Mouse (Mus musculus): ENCODE measurements around the gene Gm4737.
"Not testable (repeated sequence)": the region's sequence is repeated elsewhere in the genome, so short reads cannot be mapped to it uniquely, and the experiment has no call there.

The Gm4737 gene

DNA sequence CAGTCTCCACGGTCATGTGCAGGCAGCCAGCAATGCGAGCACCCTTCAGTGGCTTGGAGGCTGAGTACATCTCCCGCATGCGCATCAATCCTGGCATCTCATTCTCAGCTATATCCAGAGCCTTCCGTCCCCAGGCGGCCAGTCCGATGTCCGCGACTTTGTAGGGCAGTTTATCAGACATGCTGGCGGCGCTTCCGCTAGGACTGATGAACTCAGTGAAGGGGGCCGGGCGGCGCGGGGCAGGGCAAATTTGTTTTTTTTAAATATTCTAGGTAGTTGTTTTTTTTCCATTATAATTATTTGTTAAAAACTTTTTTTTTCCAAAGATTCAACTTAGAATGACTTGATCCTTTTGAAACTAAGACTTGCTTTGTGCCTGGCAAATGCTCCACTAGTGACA, at the start of gene Gm4737:
Gene Gm4737 (minus strand): TSS at position 246 of the 400 bp plus-strand sequence.
- not testable (repeated sequence) for TF ChIP-seq GATA4 (IDR thresholded peaks at IDR 0.05; ENCODE audit: insufficient replicate concordance, low read length)

DNA sequence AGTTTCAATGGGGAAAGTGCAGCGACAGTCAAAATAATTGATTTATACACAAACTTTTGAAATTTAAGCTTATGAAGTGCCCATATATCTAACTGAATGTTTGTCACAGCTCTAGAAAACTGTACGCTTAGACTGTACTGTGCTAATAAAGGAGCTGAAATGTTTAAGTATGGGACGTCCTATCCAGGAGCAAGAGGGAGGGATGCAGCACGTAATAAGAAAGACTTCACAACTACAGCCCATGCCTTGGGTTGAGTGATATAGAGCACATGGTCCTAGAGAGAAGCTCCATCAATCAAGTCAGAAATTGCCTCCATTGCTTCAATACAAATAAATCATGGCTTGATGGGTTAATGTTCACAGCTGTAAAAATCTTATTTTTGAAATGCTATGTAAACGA, 40.9 kb upstream of the Gm4737 start:
- no peak for TF ChIP-seq GATA4 (IDR thresholded peaks at IDR 0.05; ENCODE audit: insufficient replicate concordance, low read length)

DNA sequence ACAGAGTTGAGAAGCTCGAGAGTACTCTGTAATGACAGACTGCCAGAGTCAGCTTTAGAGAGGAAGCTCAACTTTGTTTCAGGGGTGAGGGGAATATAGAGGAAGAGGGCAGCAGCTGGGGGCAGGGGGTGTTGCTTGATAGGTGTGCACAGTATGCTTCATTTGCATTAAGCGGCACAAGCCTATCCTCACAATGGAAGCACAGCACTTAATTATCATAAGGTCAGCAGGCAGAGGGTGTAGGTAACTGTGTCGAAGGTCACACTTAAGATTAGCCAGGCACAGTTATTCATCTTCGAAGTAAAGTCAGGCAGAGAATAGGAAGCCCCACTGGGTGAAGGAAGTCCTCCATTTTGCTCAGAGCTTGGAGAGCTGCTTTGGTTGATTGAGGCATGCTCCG, 28.2 kb upstream of the Gm4737 start:
- TF ChIP-seq GATA4 (IDR thresholded peaks at IDR 0.05; ENCODE audit: insufficient replicate concordance, low read length): no peak

DNA sequence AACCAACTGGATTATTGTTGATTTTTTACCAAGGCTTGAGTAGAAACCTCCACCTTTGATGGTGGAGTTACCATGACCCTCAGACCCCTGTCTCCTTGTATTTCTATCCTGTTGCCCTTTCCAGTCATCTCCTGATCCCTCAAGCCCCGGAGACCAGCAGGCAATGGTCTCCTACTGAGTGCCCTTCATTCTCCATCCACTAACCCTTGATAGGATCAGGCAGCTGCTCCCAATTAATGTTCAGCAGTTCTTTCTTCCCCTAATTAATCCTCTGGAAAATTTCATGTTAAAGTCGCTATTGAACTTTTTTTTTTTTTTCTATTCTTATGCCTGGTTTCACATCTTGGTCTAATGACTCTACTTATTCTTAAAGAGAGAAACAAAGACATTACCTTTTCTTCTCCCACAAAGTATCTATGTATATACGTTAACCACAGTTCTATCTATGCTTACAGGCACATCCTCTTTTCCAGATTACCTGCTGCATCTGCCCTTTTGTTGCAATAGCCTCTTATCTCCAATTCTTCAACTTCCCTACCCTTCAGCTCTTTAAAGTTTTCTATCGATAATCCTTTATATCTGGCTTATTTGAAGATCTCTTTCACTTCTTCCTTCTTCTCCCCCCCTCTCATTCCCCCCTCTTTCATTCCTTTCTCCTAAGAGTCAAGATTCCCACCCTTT, 23.4 kb upstream of the Gm4737 start:
- TF ChIP-seq GATA4 (IDR thresholded peaks at IDR 0.05; ENCODE audit: insufficient replicate concordance, low read length): no peak

DNA sequence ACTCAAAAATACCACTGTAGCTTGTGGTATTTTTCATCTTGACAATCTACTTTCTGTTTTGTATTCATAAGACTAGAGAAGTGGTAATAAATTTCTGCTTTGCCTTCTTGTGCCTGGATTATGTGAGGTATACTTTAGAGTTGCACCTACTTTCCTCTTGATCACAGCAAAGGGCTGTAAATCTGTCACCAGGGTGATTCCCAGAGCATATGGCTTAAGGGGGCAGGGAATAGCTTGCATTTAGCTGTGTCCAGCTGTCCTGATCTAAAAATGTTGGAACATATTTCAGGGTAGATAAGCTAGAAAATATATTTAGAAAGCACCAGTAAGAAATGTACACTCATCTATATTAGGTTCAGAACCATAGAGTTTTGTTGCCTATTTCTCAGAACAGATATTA, 18.2 kb upstream of the Gm4737 start:
- no peak for TF ChIP-seq GATA4 (IDR thresholded peaks at IDR 0.05; ENCODE audit: insufficient replicate concordance, low read length)

DNA sequence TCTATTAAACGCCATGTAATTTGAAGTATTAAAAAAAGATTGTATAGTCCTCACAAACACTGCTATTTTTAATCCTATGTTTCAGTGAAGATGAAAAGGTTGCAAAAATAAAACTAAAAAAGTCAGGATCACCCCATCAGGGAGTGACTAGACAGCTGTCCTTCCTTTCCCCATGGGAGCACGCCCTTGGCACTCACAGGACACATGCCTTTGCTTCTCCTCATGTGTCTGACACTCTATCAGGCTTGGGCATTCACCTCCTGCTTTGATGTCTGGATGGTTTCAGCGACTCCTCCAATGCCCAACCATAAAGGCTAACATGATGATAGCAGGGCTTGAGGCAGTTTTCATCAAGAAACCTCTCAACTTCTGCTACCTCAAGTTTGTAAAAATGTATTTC, 12.1 kb upstream of the Gm4737 start:
- no peak for TF ChIP-seq GATA4 (IDR thresholded peaks at IDR 0.05; ENCODE audit: insufficient replicate concordance, low read length)

DNA sequence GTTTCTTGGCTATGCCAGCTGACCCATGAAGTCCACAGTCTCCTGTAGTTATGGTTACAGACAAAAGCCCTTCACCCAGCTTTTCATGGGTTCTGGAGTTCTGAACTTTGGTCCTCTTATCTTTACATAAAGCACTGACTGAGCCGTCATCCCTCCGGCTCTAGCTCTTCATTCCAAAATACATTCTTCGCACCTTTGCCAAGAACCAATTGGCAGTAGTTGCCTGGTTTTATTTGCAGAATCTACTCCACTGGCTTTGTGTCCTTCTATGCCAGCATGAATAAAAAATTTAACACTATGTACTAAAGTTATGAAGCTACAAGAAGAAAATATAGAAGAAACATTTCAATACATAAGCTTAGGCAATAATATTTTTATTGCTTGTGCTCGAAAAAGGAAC, 10.4 kb upstream of the Gm4737 start:
- TF ChIP-seq GATA4 (IDR thresholded peaks at IDR 0.05; ENCODE audit: insufficient replicate concordance, low read length): no peak

DNA sequence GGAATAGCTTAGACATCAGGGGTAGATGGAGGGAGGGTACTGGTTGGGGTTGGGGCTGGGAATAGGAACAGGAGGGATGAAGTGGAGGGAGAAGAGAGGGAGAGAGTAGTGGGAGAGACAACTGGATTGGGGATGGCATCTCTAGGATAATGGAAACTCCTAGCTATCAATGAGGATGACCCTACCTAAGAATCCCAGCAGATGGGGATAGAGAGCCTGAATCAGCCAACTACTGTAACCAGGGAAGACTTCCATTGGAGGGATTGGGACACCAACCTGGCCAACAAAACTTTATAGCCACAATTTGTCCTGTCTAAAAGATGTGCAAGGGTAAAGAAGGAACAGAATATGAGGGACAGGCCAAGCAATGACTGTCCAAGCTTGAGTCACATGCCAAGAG, 3.7 kb downstream of the Gm4737 start:
- TF ChIP-seq GATA4 (IDR thresholded peaks at IDR 0.05; ENCODE audit: insufficient replicate concordance, low read length): no peak

DNA sequence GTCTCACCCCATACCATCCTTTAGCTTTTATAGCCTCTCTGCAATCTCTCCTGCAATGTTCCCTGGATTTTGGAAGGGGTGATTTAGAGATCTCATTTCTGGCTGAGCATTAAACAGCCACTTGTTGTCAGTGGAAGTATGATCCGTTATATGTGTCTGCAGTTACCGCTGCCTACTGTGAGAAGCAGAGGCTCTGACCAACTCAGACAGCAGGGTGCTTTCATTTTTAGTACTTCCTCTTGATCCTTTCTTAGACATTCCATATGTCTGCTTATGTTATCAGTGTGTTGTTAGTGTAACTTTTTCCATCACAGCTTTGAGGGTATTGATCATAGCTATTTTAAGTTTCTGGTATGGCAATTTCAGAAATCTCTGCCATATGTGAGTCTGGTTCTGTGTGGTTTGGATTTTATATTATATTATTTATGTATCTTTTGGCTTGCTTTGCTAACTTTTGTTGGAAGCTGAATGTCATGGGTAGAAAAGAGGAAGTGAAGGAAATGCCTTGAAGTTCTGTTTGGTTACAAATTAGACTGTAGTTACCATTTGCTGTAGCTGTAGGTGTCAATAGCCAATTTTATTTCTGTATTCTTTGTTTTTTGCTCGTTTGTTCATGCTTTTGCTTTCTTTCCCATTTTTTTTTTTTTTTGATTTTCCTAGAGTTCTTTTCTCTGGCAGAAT, 6.1 kb downstream of the Gm4737 start:
- no peak for TF ChIP-seq GATA4 (IDR thresholded peaks at IDR 0.05; ENCODE audit: insufficient replicate concordance, low read length)

DNA sequence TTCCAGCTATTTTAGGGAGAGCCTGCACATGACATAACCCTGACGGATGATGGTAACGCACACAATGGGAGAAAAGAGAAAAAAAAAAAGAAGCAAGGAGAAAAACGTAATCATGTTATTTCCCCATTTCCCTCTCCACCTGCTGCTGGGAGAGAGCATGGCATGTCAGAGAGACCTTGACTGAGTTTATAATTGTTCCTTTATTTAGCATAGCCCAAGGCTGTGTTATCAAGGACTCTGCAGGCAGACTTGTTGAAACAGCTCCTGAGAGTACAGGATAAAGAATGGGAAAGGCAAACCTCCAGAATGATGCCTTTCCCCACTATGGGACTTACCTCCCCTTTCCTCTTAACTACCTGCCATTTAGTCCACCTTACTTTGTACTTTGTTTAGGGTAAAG, 7.9 kb downstream of the Gm4737 start:
- TF ChIP-seq GATA4 (IDR thresholded peaks at IDR 0.05; ENCODE audit: insufficient replicate concordance, low read length): no peak

DNA sequence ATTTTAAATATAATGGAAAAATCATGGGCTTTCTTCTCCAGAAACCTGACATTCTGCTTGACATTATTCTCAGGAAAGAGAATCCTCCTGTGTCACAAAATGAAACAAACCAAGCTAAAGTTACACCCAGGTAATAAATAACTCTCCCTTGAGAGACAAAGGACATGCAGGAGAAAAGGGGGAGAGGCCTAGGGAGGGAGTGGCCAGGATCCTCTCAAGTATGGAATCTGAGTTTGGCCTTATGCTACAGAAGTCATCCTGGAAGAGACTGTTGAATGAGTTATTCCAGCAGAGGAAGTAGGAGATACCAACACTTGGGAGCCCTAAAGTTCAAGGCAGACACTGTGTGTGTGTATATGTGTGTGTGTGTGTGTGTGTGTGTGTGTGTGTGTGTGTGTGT, 32.6 kb downstream of the Gm4737 start:
- no peak for TF ChIP-seq GATA4 (IDR thresholded peaks at IDR 0.05; ENCODE audit: insufficient replicate concordance, low read length)

DNA sequence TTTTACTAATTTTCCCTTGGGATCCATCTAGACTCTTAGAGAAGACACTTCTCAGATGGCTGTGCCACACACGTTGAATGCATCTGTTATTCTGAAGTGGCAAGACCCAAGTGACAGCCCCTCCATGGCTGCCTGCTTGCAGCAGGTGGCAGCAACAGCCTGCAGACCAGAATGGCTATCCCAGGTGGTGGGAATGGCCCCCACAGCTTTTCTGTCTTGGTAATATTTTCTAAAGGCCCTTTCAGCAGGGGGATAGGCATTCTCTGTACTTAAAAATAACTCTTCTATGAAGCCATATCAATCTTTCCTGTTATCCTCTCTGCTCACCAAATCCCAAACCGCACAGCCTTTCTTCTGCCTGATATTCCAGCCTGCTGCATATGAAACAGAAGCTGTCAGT, 33.5 kb downstream of the Gm4737 start:
- TF ChIP-seq GATA4 (IDR thresholded peaks at IDR 0.05; ENCODE audit: insufficient replicate concordance, low read length): no peak

DNA sequence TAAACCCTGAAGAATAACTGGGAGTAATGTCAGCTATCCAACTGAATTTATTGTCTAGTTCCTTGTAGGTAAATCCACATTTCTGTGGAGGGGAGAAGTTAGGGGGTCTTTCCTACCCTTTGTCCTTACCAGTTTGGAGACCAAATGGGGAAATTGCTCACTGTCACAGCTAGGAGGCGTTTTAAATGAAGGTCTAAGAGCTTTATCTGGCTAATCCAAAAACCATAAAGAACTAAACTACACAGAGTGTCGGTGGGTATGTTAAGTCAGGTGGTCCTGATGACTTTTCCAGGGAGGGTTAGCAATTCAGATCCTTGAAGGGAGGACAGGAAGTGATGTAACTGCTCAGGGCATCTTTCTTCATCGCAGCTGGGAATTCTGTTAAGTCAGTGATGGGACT, 34.3 kb downstream of the Gm4737 start:
- TF ChIP-seq GATA4 (IDR thresholded peaks at IDR 0.05; ENCODE audit: insufficient replicate concordance, low read length): no peak

DNA sequence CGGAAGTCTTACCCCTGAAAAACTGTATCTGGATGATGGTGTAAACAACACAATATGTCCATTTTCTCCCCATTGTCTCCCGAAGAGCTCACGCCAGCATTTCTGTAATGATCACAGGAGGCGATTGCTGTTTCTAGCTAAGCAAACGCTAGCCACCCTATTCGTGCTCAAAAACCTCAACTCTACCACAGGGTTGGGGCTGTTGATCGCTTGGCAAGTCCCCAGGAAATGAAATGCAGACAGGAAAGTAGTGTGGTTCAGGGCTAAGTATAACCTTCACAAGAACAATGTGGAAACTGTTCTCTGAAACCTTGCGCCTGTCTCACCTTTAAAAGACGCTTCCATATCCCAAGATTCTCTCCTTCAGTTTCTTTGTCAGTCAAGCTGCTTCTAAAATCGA, 34.9 kb downstream of the Gm4737 start, which contains the start of gene Cd96:
Gene Cd96 (minus strand): TSS at position 232 of the 400 bp plus-strand sequence.
- TF ChIP-seq GATA4 (IDR thresholded peaks at IDR 0.05; ENCODE audit: insufficient replicate concordance, low read length): no peak

DNA sequence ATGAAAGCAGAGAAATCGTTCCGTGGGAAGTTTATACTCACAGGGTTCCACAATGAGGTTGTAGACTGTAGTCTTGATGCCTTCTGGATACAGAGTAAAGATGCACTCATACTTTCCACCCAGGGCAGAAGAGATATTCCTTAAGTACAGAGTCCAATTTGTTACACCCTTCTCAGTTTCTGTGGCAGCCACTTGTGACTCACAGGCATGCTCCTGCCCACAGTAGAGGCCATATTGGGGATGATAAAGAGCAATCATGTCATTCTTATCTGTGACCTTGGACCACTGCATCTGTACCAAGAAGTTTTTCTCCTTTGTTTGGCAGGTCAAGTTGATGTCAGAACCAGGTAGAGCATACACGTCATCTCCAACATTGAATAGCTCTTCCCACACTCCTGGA, 37.2 kb downstream of the Gm4737 start:
- no peak for TF ChIP-seq GATA4 (IDR thresholded peaks at IDR 0.05; ENCODE audit: insufficient replicate concordance, low read length)

DNA sequence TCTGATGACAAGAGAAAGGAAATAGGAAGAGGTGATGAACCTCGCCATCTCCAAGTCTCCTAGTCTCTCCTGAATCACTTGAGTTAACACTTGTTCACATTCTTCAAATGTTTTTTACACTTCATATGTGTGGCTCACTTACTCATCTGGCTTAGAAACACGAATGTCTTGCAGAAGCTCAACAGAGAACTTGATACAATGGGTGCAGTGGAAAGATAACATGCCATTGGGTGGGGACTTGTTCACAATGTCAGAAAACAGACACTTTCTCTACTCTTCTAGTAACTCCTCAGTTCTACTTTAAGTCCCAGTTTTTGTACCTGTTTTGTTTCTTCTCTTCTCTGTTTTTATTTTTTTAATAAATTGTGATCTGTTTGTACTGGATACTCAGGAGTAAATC, 40.1 kb downstream of the Gm4737 start:
- no peak for TF ChIP-seq GATA4 (IDR thresholded peaks at IDR 0.05; ENCODE audit: insufficient replicate concordance, low read length)

DNA sequence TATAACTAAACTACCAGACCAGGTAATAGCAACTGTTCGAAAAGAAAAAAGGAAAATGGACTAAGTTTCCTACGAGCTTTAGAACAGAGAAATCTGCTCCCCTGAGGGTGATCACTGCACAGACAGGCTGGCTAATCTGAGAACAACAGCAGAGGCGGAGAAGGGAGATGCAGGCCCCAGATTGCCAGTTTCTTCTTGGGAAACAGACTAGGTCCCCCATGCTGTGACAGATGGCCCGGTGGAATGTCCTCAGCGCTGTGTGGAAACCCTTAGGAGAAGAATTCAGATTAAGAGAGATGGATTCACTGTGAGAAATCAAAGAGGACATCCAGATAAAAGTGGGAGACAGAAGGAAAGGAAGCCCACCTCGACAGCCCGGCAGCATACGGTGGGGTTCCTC, 45.3 kb downstream of the Gm4737 start:
- TF ChIP-seq GATA4 (IDR thresholded peaks at IDR 0.05; ENCODE audit: insufficient replicate concordance, low read length): no peak
